Mouse (Mus musculus): ENCODE measurements around the gene Padi3.

The Padi3 gene

DNA sequence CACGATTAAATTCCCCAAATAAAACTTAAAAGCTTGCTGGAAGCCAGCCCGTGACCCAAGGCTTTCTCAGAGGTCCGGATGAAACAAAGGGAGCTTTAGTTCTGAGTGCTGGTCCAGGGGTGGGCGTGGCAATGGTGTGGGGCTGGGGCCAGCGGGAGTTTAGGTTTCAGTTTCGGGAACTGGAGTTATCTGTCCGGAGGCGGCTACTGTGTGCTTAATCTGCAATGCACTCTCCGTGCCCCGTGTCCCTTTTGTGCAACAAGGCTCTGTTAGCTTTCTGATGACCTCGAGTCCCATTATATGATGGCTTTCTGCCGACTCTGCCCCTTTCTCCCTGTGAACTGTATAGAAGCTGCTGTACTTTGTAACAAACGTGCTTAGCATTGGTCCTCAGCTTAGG lies 40.0 kb downstream of the Padi3 start:
- CTCF ChIA-PET = interaction anchor here (0.5 to 1.7 kb wide), 7 partner anchors 8 to 366 kb away, joined by 3 to 8 read pairs (median 4); no protein-coding TSS in a partner anchor
- POLR2A ChIA-PET = interaction anchor here (0.5 to 1.9 kb wide), 13 partner anchors 16 to 221 kb away, joined by 3 to 6 read pairs (median 4); partner anchors contain the start of gene Rcc2 (in 1 of the 4)

GRCm38 (mm10) chr4:140768973-140769372 lies 41.5 kb downstream of the Padi3 start:
- POLR2A ChIA-PET = interaction anchor here in 1 of 4 experiments (0.7 kb wide), 1 partner anchor 572 kb away, joined by 5 read pairs; no protein-coding TSS in a partner anchor

DNA sequence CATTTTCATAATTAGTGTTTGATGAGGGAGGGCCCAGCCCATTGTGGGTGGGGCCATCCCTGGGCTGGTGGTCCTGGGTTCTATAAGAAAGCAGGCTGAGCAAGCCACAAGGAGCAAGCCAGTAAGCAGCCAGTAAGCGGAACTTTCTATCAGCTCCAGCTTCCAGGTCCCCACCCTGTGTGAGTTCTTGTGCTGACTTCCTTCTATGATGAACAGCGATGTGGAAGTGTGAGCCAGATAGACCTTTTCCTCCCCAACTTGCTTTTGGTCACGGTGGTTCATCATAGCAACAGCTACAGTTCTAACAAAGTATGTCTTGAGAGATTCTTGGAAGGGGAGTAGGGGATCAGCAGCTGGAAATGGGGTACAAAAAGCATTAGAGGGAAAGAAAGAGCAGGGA lies 44.5 kb downstream of the Padi3 start:
- ChIA-PET POLR2A (interaction anchor here in 2 of 4 experiments (0.6 to 1.6 kb wide), 2 partner anchors 11 to 182 kb away, joined by 3 to 5 read pairs; no protein-coding TSS in a partner anchor), CTCF (interaction anchor here in 2 of 4 experiments (0.7 to 1.5 kb wide), 5 partner anchors 9 to 299 kb away, joined by 3 to 5 read pairs (median 3); no protein-coding TSS in a partner anchor)

More at GRCm38 (mm10) chr4:140768973-140769372, 41.5 kb downstream of the Padi3 start:
- CTCF ChIA-PET = interaction anchor here in 1 of 4 experiments (1.0 kb wide), 1 partner anchor 136 kb away, joined by 3 read pairs; no protein-coding TSS in a partner anchor

DNA sequence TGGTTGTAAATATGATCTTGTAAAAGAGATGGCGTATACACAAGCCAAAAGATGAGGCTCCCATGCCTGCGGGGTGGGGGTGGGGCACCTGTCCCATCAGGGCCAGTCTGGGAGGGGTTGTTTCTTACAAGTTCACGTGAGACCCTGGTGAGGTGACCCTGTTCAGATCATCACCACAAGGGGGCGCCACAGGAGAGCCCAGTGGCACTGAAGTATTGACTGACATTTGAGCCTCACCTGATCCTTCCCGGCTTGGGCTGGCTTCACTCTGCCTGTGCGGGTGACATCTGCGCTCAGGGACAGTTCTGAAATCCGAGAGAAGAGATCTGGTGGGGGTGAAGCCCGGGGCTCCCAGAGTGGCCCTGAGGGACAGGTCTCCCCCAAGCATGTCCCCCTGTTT lies 47.3 kb downstream of the Padi3 start:
- CTCF ChIA-PET = interaction anchor here (0.6 to 2.2 kb wide), 47 partner anchors 8 to 499 kb away, joined by 3 to 11 read pairs (median 4); partner anchors contain the start of genes Atp13a2 (in 1 of the 4) and Padi4 (in 1 of the 4)
- POLR2A ChIA-PET = interaction anchor here in 3 of 4 experiments (0.9 to 1.7 kb wide), 7 partner anchors 12 to 60 kb away, joined by 3 to 6 read pairs (median 4); partner anchors contain the start of gene Padi6 (in 1 of the 3)

DNA sequence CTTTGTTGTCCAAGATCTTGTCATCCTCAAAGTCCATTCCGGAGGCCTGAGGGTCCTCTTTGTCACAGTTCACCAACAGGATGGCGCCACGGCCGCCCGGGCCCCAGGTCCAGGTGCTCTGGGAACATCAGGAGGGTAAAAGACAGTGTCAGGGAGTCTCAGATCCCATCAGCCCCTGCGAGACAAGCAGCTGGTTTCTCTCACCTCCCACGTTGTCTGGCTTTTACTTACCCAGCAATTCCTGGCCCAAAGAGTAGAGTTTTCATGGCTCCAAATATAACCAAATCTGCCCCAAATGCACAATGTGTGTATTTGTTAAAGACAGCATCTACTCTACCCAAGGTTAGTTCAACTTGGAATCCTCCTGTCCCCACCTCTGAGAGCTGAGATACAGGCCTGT lies 48.8 kb downstream of the Padi3 start:
- ChIA-PET CTCF (interaction anchor here in 3 of 4 experiments (0.6 to 1.5 kb wide), 5 partner anchors 11 to 141 kb away, joined by 3 to 5 read pairs (median 3); no protein-coding TSS in a partner anchor), POLR2A (interaction anchor here in 2 of 4 experiments (0.6 to 1.0 kb wide), 3 partner anchors 17 to 548 kb away, joined by 3 read pairs; no protein-coding TSS in a partner anchor)

- POLR2A ChIA-PET = interaction anchor here in 1 of 4 experiments (0.6 kb wide), 1 partner anchor 113 kb away, joined by 9 read pairs; no protein-coding TSS in a partner anchor
- CTCF ChIA-PET = interaction anchor here in 2 of 4 experiments (0.6 to 1.1 kb wide), 3 partner anchors 11 to 202 kb away, joined by 3 to 4 read pairs (median 3); no protein-coding TSS in a partner anchor
Measured at GRCm38 (mm10) chr4:140755811-140756210, 54.6 kb downstream of the Padi3 start.

DNA sequence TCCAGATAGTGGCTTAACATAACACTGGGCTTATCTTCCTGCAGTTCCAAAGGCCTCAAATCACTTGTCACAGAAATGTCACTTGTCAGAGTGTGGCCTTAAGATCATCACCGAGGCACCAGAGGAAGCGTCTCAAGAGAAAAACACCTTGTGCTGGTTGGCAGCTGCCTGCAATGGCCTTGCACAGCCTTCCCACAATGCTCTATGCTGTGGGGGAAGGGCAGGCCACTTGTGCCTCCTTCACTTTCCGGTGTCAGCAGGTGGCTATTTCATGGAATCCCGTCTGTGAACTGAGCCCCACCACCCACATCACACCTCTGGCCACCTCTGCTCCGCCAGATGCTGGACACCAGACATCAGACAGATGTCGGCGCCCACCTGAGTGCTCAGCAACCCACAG lies 57.1 kb downstream of the Padi3 start:
- CTCF ChIA-PET = interaction anchor here in 1 of 4 experiments (1.7 kb wide), 1 partner anchor 9 kb away, joined by 6 read pairs; no protein-coding TSS in a partner anchor
- POLR2A ChIA-PET = interaction anchor here in 1 of 4 experiments (0.6 to 1.4 kb wide), 2 partner anchors 25 to 44 kb away, joined by 3 to 4 read pairs; no protein-coding TSS in a partner anchor

GRCm38 (mm10) chr4:140750328-140750727 lies 60.1 kb downstream of the Padi3 start:
- ChIA-PET POLR2A (interaction anchor here in 2 of 4 experiments (0.6 to 1.7 kb wide), 16 partner anchors 8 to 369 kb away, joined by 3 to 7 read pairs (median 3); no protein-coding TSS in a partner anchor), CTCF (interaction anchor here (0.5 to 2.1 kb wide), 38 partner anchors 9 to 891 kb away, joined by 3 to 15 read pairs (median 3); no protein-coding TSS in a partner anchor)

GRCm38 (mm10) chr4:140747978-140748377 lies 62.5 kb downstream of the Padi3 start:
- ChIA-PET POLR2A (interaction anchor here (0.5 to 1.5 kb wide), 10 partner anchors 10 to 352 kb away, joined by 3 to 5 read pairs (median 3); no protein-coding TSS in a partner anchor), CTCF (interaction anchor here in 2 of 4 experiments (0.5 to 1.5 kb wide), 4 partner anchors 68 to 1865 kb away, joined by 3 to 10 read pairs (median 5); no protein-coding TSS in a partner anchor)

DNA sequence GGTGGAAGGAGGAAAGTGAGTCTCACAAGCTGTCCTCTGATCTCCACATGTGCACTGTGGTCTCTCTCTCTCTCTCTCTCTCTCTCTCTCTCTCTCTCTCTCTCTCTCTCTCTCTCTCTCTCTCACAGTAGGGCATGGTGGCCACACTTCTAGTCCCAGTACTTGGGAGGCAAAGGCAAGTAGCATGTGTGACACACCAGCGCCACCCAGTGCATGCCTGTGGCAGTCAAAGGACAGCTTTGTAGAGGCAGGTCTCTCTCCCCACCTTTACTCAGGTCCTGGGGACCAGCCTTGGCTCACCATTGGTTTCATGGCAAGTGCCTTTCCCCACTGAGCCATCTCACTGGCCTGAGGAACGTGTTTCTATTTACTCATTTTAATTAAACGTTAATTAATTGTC lies 65.8 kb downstream of the Padi3 start:
- POLR2A ChIA-PET = interaction anchor here (0.7 to 1.6 kb wide), 18 partner anchors 8 to 270 kb away, joined by 3 to 7 read pairs (median 4); no protein-coding TSS in a partner anchor
- CTCF ChIA-PET = interaction anchor here (0.5 to 5.8 kb wide), 76 partner anchors 10 to 643 kb away, joined by 3 to 43 read pairs (median 4); partner anchors contain the start of gene Necap2 (in 1 of the 4)

DNA sequence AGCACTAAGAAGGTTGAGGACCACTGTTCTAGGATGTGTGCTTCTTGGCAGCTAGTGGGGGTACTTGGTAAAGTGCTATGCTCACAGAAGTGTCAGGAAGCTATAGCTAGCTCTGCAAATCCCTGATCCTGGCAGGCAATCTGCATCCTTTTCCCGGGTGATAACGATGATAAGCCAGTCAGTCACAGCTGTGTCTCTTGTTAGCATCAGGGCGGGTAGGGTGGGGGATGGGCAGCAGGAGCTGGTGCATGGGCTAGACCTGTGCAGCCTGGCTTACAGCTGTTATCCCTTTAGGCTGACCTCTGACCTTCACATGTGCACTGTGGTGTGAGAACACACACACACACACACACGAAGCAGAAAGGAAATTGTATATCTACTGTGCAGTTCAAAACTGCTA lies 67.4 kb downstream of the Padi3 start:
- ChIA-PET POLR2A (interaction anchor here in 3 of 4 experiments (1.2 to 1.6 kb wide), 8 partner anchors 10 to 168 kb away, joined by 3 to 6 read pairs (median 4); partner anchors contain the start of gene Rcc2 (in 1 of the 3)), CTCF (interaction anchor here (0.7 to 5.8 kb wide), 13 partner anchors 11 to 224 kb away, joined by 3 to 43 read pairs (median 7); no protein-coding TSS in a partner anchor)

DNA sequence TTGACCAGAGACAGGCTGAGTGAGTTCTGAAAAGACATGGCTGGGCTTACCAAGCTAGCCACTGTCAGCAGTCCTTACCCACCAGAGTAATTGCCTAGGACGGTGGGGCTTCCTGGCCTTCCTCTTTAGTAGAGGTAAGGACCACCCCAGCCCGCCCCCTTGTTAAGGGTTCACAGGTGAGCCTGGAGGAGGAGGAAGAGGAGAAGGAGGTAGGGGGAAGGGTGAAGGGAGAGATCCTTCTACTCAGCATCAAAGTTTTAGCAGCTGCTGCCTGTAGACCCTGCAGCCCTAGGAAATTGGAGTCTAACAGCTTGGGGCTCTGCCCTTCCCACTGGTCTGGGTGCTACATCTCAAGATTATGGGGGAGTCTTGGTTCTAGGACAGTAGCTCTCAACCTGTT lies 67.9 kb downstream of the Padi3 start, which contains the start of gene Padi6:
Gene Padi6 (minus strand): TSS at position 101 of the 400 bp plus-strand sequence.
- POLR2A ChIA-PET = interaction anchor here in 3 of 4 experiments (0.6 to 1.5 kb wide), 9 partner anchors 8 to 168 kb away, joined by 3 to 8 read pairs (median 5); partner anchors contain the start of gene Rcc2 (in 1 of the 3)
- CTCF ChIA-PET = interaction anchor here (0.6 to 5.8 kb wide), 12 partner anchors 10 to 462 kb away, joined by 3 to 43 read pairs (median 4); no protein-coding TSS in a partner anchor

DNA sequence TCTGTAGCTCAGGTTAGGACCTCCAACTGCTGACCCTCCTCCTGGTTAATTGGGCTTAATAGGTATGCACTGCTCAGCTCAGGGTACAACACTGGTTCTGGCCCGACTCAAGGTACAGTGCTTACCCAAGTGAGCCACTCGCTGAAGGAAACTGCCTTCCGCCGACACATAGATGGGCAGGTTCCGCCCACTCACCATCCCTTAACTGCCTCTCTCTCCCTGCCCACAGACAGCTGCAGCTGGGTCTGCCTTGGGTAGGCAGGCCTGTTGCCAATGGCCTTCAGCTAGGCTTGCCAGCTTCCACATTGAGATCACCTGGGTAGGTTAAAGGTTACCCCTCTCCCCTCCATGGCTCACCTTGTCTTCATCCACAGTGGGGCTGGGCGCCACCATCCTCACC lies 69.0 kb downstream of the Padi3 start:
- POLR2A ChIA-PET = interaction anchor here in 3 of 4 experiments (0.5 to 1.4 kb wide), 9 partner anchors 9 to 421 kb away, joined by 3 to 10 read pairs (median 3); no protein-coding TSS in a partner anchor
- CTCF ChIA-PET = interaction anchor here (0.6 to 5.8 kb wide), 7 partner anchors 9 to 67 kb away, joined by 3 to 43 read pairs (median 8); no protein-coding TSS in a partner anchor

GRCm38 (mm10) chr4:140740655-140741054 lies 69.8 kb downstream of the Padi3 start:
- POLR2A ChIA-PET = interaction anchor here in 2 of 4 experiments (0.5 to 1.0 kb wide), 2 partner anchors 10 to 18 kb away, joined by 3 to 4 read pairs; no protein-coding TSS in a partner anchor
- CTCF ChIA-PET = interaction anchor here in 3 of 4 experiments (0.6 to 5.8 kb wide), 6 partner anchors 8 to 22 kb away, joined by 3 to 43 read pairs (median 10); no protein-coding TSS in a partner anchor

All from embryonic stem cell, embryonic (primary cell).